Mouse (Mus musculus) erythroblast, embryonic 14.5 days (primary cell): Measurements from ENCODE around the gene Myh4.

ENCODE experiments used
- GATA1 ChIP-seq: IDR thresholded peaks from 2 replicates; pipeline ENCODE4 v1.6.1; 2012; ENCODE audit warnings: low read length, inconsistent platforms, mixed read lengths
- TAL1 ChIP-seq: IDR thresholded peaks from 3 replicates; pipeline ENCODE4 v1.6.1; 2012; ENCODE audit warnings: low read length, inconsistent platforms, mixed read lengths

DNA sequence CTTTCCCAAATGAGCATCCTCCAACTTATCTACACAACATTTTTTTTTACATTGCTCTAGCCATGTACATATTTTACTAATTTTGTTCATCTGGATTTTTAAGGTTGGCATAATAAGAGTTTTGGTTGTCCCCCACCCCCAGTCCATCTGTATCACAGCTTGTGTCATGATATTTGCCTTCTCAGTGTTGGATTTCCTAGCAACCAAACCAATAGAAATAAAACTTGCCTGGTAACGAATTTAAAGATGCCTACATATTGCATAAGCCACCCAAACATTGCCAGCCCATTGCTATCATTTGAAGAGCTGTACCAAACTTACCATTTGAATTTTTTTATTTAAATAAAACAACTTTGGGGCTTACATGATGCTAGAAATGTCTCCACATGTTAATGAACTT, 55.6 kb downstream of the Myh4 start:
- no peak for TF ChIP-seq TAL1
- no peak for TF ChIP-seq GATA1
